Mouse (Mus musculus): ENCODE results near the gene Klhl2.

Klhl2 gene

DNA sequence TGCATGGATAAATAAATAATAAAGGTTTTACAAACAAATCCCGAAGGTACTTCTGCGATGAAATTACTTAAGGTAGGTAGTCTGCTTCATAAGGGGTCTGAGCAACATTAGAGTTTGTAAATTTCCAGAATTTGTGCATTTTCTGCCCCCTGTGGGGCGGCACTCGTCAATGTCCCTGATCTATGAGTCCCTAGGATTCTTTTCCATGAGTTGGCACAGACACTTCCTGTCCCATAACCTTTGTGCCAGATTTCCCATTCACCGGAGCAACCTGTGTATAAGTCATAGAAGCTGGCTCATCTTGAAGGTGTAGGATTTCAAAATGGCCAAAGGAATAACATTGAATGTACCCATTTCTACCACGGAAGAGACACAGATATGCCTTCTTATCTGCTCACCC lies 159.5 kb downstream of the Klhl2 start:
- no peak for DNase-seq
